Mouse (Mus musculus): Measurements from ENCODE around the gene Dcx. TPM values are rescaled to one million over a fixed set of nuclear protein-coding genes. Genes with fewer than 3 reads are reported as not detected.

Dcx gene
- total RNA-seq (2017), result not detected in 2 replicates

GRCm38 (mm10) chrX:143932958-143933357 is at the start of gene Dcx:
Gene Dcx (minus strand): TSS chrX:143933311.
- no peak for ATAC-seq (ENCODE audit: extremely low read depth, insufficient number of reproducible peaks, low FRiP score, poor library complexity, severe bottlenecking)

- no peak for ATAC-seq (ENCODE audit: extremely low read depth, insufficient number of reproducible peaks, low FRiP score, poor library complexity, severe bottlenecking)
These were observed 33.1 kb upstream of the Dcx start for GRCm38 (mm10) chrX:143966249-143966648.

- no peak for ATAC-seq (ENCODE audit: extremely low read depth, insufficient number of reproducible peaks, low FRiP score, poor library complexity, severe bottlenecking)
These were observed 560 bp upstream of the Dcx start for GRCm38 (mm10) chrX:143933671-143934070.

GRCm38 (mm10) chrX:143932530-143932929 is 581 bp downstream of the Dcx start:
- ATAC-seq (ENCODE audit: extremely low read depth, insufficient number of reproducible peaks, low FRiP score, poor library complexity, severe bottlenecking), result no peak

GRCm38 (mm10) chrX:143931400-143932185 is 1.5 kb downstream of the Dcx start:
- ATAC-seq (ENCODE audit: extremely low read depth, insufficient number of reproducible peaks, low FRiP score, poor library complexity, severe bottlenecking), result no peak

- no peak for ATAC-seq (ENCODE audit: extremely low read depth, insufficient number of reproducible peaks, low FRiP score, poor library complexity, severe bottlenecking)
These were observed 11.0 kb downstream of the Dcx start for GRCm38 (mm10) chrX:143922070-143922469.

- ATAC-seq (ENCODE audit: extremely low read depth, insufficient number of reproducible peaks, low FRiP score, poor library complexity, severe bottlenecking), result no peak
These were observed 26.2 kb downstream of the Dcx start for GRCm38 (mm10) chrX:143906699-143907471.

- no peak for ATAC-seq (ENCODE audit: extremely low read depth, insufficient number of reproducible peaks, low FRiP score, poor library complexity, severe bottlenecking)
These were observed 28.4 kb downstream of the Dcx start for GRCm38 (mm10) chrX:143904689-143905088.

GRCm38 (mm10) chrX:143902300-143902699 is 30.8 kb downstream of the Dcx start:
- no peak for ATAC-seq (ENCODE audit: extremely low read depth, insufficient number of reproducible peaks, low FRiP score, poor library complexity, severe bottlenecking)

- no peak for ATAC-seq (ENCODE audit: extremely low read depth, insufficient number of reproducible peaks, low FRiP score, poor library complexity, severe bottlenecking)
These were observed 35.5 kb downstream of the Dcx start for GRCm38 (mm10) chrX:143897363-143898285.

- ATAC-seq (ENCODE audit: extremely low read depth, insufficient number of reproducible peaks, low FRiP score, poor library complexity, severe bottlenecking), result no peak
These were observed 36.2 kb downstream of the Dcx start for GRCm38 (mm10) chrX:143896936-143897335.

GRCm38 (mm10) chrX:143893180-143893579 is 39.9 kb downstream of the Dcx start:
- ATAC-seq (ENCODE audit: extremely low read depth, insufficient number of reproducible peaks, low FRiP score, poor library complexity, severe bottlenecking), result no peak

- ATAC-seq (ENCODE audit: extremely low read depth, insufficient number of reproducible peaks, low FRiP score, poor library complexity, severe bottlenecking), result no peak
These were observed 47.3 kb downstream of the Dcx start for GRCm38 (mm10) chrX:143885765-143886164.

GRCm38 (mm10) chrX:143884953-143885352 is 48.2 kb downstream of the Dcx start:
- ATAC-seq (ENCODE audit: extremely low read depth, insufficient number of reproducible peaks, low FRiP score, poor library complexity, severe bottlenecking), result no peak

GRCm38 (mm10) chrX:143884299-143884698 is 48.8 kb downstream of the Dcx start:
- ATAC-seq (ENCODE audit: extremely low read depth, insufficient number of reproducible peaks, low FRiP score, poor library complexity, severe bottlenecking), result no peak

GRCm38 (mm10) chrX:143881806-143882468 is 51.2 kb downstream of the Dcx start:
- no peak for ATAC-seq (ENCODE audit: extremely low read depth, insufficient number of reproducible peaks, low FRiP score, poor library complexity, severe bottlenecking)

- ATAC-seq (ENCODE audit: extremely low read depth, insufficient number of reproducible peaks, low FRiP score, poor library complexity, severe bottlenecking), result no peak
These were observed 53.5 kb downstream of the Dcx start for GRCm38 (mm10) chrX:143879631-143880030.

- ATAC-seq (ENCODE audit: extremely low read depth, insufficient number of reproducible peaks, low FRiP score, poor library complexity, severe bottlenecking), result no peak
These were observed 65.9 kb downstream of the Dcx start for GRCm38 (mm10) chrX:143867129-143867664.

All from neutrophil, adult 5-6 weeks (primary cell).